Mouse (Mus musculus) erythroblast, embryonic 14.5 days (primary cell): ENCODE measurements around the gene Fbh1.

Experiments used
- GATA1 ChIP-seq: IDR thresholded peaks from 2 replicates; pipeline ENCODE4 v1.6.1; 2012; ENCODE audit warnings: low read length, inconsistent platforms, mixed read lengths
- TAL1 ChIP-seq: IDR thresholded peaks from 3 replicates; pipeline ENCODE4 v1.6.1; 2012; ENCODE audit warnings: low read length, inconsistent platforms, mixed read lengths

- TF ChIP-seq TAL1 (no peak), GATA1 (no peak)
These were observed 20.6 kb upstream of the Fbh1 start for GRCm38 (mm10) chr2:11797930-11798364.
